Mouse (Mus musculus): ENCODE results near the gene Fam181b. TPM values are rescaled to one million over a fixed set of nuclear protein-coding genes. Genes with fewer than 3 reads are reported as not detected.

The Fam181b gene
- total RNA-seq, 2 experiments from 2014 or later: 5.4 to 5.7 TPM

Other genes with a start within 250 kb of the Fam181b start
- gene Ddias, start 205.6 kb upstream of the Fam181b start, total RNA-seq (2021): 1 to 10 TPM; 6.6 to 8.5 TPM
- gene Prcp, start 205.4 kb upstream of the Fam181b start, total RNA-seq (2021): 10 to 100 TPM; 51.6 to 52.0 TPM